Mouse (Mus musculus): ENCODE data around the gene Atrip.
A peak's percentile ranks its signal among the peaks of the same experiment; 100 is the strongest.

DNA sequence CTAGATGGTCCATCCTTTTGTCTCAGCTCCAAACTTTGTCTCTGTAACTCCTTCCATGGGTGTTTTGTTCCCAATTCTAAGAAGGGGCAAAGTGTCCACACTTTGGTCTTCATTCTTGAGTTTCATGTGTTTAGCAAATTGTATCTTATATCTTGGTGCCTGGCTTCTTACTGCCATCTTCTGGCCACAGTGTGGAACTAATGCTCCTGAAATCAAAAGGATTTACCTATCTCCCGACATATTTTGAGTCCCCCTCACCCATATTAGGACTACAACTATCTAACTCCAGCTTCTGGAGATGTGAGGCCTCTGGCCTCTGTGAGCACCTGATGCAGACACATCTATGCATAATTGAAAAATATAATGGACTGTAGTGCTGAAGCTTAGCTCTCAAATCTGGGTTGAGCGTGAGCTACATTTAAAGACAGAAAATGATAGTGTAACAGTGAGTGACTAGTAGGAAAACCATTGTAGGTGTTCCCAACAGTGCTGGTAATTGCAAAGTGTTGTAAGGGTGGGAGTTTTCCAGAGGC, 48.7 kb upstream of the Atrip start:
- TF ChIP-seq CTCF (IDR thresholded peaks at IDR 0.05; ENCODE audit: extremely low read depth, insufficient read depth, low read length) (peak; percentile 31; the same call in 1 of the 2 replicates), POLR2A (IDR thresholded peaks at IDR 0.05; ENCODE audit: extremely low read depth, insufficient read depth, low read length) (no peak)

Data from cortical plate, adult 2 months (tissue).